Mouse (Mus musculus) ES-Bruce4 (cell line): ENCODE results near the gene Casz1.
A peak's percentile ranks its signal among the peaks of the same experiment; 100 is the strongest.

Experiments
- CTCF ChIP-seq: IDR thresholded peaks from one replicate; pipeline ENCODE4 v1.8.1; 2011; ENCODE audit warnings: low read depth, low read length
- EP300 ChIP-seq: IDR thresholded peaks from 2 replicates; pipeline ENCODE4 v1.6.1; 2011; ENCODE audit warnings: low read depth, low read length; ENCODE audit not compliant: insufficient read depth

DNA sequence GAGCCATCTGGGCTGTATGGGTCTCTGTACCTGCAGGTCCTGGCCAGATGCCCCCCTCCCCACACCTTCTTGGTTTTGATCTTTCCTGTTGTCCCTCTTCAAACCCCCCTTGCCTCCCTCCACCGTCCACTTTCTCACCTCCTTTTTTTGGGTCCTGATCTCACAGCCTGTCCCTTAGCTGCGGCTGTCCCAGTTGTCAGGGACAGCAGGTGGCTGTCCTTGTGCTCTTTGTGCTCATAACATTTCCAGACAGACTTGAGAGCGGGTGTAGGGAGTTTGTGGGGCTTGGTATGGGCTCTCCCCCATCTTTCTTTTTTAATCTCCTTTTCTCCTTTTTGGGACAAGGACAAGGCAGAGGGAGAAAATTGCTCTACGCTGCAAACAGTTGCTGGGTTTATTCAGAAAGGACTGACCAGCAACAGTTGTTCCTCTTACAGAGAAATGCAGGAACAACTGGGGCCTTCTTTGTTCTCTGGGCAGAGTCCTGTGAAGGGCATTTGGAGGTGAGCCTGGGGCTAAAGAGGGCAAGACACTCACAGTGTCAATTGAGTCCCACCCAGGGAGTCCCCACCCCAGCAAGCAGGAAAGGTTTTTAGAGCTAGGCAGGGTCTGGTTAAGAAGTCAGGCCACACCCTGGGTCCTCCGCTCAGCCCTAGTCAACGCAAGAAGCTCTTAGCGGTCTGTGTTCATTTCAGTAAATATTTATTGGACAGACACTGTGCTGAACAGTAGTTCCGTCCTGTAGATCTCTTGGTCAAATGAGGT is 108.8 kb downstream of the Casz1 start:
- TF ChIP-seq CTCF (no peak), EP300 (peak; percentile 97)
